Mouse (Mus musculus) stomach, adult 2 months (tissue): ENCODE data around the gene Gm10439. TPM values are rescaled to one million over a fixed set of nuclear protein-coding genes. Genes with fewer than 3 reads are reported as not detected.

Experiments used
- polyA plus RNA-seq: library from polyadenylated mRNA; depleted of rRNA; stranded (reverse); fragments of >200 nt; gene quantifications from 2 replicates; pipeline ENCODE4 v1.2.3, GENCODE M21; 2012; rRNA removed

Gene Gm10439
- not detected in 2 replicates for polyA plus RNA-seq

DNA sequence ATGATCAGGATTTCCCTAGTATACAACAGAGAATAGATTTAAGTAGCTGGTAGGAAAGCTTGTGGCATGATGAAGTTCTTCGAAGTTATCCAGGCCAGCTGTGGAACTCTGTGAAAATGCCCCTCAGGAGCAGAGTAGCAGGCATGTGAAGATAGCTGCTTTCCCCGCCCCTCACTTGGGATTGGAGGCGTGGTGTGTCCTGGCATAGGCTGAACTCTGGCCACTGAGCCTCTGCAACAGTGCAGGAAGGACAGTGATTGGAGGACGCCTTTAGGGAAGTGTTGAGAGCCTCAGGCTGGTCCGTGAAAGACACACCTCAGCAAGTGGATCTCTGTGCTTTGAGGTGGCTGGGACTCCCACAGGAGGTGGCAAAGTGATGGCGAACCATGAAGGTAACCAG lies at the start of gene Gm10439:
Gm10439 (plus strand) TSS at position 301 of the 400 bp plus-strand sequence.

Other genes with a start within 250 kb of the Gm10439 start
- not detected in 2 replicates for gene Gm15085, start 147.0 kb upstream of the Gm10439 start, polyA plus RNA-seq
- not detected in 2 replicates for gene Gm15097, start 189.9 kb downstream of the Gm10439 start, polyA plus RNA-seq